Mouse (Mus musculus) ES-CJ7 (cell line): Measurements from ENCODE around the gene Klf2.

Experiments used
- DNase-seq: peaks from one replicate; pipeline ENCODE4 v3.0.0; 2011; ENCODE audit warnings: low read depth, low spot score

Klf2 gene

GRCm38 (mm10) chr8:72318801-72319322 is at the start of gene Klf2:
TSS of gene Klf2 (plus strand) at chr8:72319033.
- peak; percentile 99 for DNase-seq

DNA sequence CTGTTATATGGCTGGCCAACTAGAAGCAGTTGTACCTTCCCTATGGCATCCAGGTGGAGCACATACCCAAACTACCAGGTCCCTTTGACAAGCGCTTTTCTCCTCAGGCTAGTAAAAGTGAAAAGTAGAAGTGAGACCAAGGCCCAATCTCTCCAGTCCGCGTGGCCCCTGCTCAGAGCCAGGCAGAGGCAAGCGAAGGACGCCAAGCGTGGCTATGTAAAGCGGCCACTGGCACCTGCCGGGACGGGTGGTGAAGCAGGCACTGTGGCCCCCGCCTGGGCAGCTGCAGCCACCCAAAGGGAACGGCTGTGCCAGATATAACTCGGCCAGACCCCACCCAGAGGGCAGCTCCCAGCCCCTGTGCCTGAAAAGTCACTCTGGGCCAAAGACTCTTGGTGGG is 48.2 kb upstream of the Klf2 start:
- no peak for DNase-seq

DNA sequence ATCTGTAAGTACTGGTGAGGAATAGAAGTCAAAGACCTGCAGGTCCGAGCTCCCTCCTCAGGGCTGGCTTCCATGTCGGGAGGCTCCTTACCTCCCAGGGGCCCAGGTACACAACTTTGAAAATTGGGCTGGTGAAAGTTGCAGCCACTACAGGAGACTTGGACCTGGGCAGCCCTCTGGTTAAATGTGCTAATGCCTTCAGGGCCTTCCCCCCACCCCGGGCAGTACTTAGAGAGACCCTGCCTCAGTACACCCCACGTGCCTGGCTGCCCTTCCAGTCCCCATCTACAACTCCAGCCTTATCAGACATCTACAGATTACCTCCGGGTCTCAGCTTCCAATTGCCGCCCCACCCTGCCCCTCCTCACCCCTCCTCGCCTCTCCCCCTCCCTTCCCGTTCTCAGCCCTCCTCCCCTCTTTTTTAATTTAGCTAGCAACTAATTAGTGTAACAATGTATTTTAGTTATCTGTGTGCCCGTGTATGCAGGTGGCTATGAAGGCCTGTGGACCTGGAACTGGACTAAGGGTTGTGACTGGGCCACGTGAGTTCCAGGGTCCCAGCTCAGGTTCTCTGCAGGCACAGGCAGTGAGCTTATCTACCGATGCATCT is 47.7 kb upstream of the Klf2 start:
- peak; percentile 76 for DNase-seq

DNA sequence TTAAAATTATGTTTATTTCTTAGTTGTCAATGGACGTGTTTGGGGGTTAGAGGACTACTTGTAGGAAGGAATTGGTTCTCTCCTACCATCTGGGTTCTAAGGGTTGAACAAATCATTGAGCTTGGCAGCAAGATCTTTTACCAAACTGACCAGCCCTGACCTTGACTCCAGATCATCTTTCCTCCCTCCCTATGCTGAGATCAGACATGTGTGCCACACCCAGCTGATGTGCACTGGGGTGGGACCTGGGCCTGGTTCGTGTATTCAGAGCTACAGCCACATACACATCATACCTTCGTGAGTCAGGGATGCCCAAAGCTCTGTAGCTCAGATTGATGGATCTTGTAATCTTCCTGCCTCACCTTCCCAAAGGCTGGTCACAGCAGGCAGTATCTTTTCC is 47.1 kb upstream of the Klf2 start:
- peak; percentile 88 for DNase-seq

- peak; percentile 94 for DNase-seq
Observed at GRCm38 (mm10) chr8:72272361-72272760, 46.5 kb upstream of the Klf2 start.

DNA sequence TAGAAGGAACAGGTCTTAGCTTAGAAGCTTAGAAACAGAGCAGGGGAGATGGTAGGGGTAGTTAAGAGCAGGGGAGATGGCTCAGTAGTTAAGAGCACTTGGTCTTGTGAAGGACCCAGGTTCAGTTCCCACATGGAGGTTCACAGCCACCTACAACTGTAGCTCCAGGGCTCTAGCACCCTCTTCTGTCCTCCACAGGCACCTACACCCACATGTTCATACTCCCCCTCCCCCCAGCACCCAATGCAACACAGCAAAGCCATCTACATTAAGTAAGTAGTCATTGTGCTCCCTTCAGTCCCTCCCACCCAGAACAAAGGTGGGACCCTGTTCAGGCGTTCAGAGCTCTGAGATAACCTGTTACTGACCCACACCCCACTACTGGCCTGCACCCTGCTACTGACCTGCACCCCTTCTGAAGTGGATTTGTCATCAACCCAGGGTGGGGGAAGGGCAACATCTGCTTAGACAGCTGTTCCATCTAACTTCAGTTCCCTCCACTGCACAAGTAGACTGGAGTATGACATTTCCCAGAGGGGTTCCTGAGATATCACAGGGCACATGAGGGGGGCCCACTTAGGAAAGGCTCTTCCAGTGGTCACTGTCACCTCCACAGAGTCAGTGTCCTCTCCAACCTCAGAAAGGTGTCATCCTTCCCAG is 45.6 kb upstream of the Klf2 start:
- DNase-seq = peak; percentile 65

DNA sequence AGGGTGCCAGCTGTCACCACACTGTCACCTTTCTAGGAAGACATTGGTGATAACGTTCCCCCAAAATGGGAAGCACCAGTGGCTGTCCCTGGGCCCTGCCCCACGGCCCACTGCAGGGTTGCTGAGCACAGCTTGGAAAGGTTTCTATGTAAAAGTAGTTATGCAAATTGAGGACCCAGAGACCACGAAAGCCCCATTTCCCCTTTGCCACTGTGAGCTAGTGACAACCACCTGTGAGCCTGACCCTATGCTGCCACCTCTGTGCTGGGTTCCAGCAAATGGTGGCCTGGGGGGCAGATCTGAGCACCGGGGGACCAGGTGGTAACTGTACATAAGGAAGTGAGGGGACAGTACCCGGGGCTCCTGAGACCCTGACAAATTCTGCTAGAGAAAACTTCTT is 45.0 kb upstream of the Klf2 start:
- no peak for DNase-seq

GRCm38 (mm10) chr8:72277244-72277643 is 41.6 kb upstream of the Klf2 start:
- DNase-seq = no peak

- peak; percentile 43 for DNase-seq
Observed at GRCm38 (mm10) chr8:72279151-72279550, 39.7 kb upstream of the Klf2 start.

GRCm38 (mm10) chr8:72281634-72282033 is 37.2 kb upstream of the Klf2 start:
- DNase-seq = no peak

DNA sequence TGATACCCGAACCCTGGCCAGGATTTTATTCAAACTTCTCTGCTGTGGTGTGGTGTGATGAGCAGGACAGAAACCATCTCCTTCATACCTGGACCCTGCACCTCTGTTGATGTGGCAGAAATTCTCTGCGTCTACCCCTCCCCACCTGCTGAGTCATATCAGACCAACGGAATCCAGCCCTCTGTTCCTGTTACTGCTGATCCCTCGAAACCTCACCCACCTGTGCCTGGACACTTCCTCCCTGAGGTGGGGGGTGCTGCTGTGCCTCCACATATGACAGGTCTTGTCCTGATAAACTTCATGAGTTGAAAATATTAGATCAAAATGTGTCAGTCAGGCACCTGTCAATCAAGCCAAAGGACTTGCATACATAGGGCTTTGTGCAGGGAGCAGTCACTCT is 33.5 kb upstream of the Klf2 start:
- no peak for DNase-seq

GRCm38 (mm10) chr8:72289051-72289450 is 29.8 kb upstream of the Klf2 start:
- no peak for DNase-seq

DNA sequence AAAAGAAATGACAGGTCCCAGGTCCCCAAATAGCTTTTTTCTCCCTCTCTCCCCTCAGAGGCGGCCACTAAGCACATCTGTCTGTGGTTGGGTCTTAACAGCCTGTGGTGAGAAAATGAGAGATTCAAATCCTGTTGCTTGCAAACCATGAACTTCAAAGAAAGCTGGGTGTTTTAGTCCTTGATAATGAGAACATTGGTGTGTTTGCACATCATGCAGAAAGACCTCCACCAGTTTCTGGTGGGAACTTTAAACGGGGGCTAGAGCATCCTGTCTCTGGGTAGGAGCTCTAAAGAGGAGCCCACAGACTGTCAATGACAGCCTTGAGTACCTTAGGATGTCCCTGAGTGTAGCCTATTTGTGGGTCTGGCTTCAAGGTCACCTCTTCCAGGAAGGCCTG is 27.7 kb upstream of the Klf2 start:
- DNase-seq = no peak

DNA sequence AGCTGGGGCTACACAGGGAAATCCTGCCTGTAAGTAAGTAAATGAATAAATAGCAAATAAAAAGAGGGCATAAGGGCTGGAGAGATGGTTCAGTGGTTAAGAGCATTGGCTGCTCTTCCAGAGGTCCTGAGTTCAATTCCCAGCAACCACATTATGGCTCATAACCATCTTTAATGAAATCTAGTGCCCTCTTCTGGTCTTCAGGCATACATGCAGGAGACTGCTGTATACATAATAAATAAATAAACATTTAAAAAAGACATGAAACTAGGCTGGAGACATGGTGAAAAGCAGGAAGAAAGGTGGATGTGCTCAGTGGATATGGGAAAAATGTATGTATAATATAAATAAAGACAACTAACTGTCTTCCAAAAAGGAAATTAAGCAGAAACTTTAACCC is 25.5 kb upstream of the Klf2 start:
- DNase-seq = no peak

DNA sequence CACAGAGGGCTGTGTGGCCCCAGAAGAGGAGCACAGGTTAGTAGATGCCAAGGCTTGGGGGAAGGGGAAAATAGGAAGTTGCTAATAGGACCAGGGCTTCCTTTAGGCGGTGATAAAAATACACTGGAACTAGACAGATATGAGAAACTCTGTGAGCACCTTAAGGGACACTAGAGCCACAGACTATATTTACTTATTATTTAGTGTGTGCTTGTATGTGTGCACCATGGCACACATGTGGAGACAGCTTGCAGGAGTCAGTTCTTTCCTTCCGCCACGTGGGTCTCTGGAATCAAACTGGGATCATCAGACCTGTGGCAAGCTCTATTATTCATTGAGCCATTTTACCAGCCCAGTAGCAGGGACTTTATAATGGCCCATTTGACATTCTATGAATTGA is 23.7 kb upstream of the Klf2 start:
- DNase-seq = no peak

GRCm38 (mm10) chr8:72295679-72296078 is 23.2 kb upstream of the Klf2 start:
- no peak for DNase-seq

- DNase-seq = no peak
Observed at GRCm38 (mm10) chr8:72296561-72296960, 22.3 kb upstream of the Klf2 start.

DNA sequence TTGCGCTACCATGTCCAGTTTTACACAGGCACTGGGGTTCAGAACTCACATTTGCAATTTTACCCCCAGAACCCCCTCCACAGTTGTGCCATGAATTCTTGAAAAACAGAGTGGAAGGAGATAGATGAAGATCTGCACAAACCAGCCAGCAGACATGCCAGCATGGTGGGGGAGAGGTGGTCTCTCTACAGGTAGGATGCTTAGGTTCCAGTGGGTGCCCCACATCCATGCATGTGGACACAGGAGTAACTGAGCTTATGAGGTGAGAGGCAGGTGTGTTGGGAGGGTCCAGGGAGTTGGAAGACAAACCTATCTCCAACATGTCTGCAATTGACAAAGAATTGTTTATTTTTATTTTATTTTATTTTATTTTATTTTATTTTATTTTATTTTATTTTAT is 19.9 kb upstream of the Klf2 start:
- no peak for DNase-seq

- no peak for DNase-seq
Observed at GRCm38 (mm10) chr8:72300654-72301400, 18.0 kb upstream of the Klf2 start.

DNA sequence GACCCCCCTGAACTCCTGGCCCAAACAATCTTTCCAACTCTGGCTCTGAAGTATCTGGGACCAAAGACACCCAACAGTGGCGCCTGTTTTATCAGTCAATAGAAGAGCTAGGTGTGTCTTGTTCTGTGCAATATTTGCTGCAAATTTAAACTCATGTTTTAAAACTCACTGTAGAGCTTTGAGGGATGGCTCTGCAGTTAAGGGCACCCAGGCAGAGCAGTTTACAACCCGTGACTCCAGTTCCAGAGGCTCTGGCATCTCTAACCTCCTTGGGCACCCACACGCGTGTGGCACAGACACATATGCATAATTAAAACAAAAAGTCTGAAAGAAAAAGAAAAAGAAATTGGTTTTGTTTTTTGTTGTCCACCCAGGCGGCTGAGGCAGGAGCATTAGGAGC is 17.3 kb upstream of the Klf2 start:
- DNase-seq = no peak

DNA sequence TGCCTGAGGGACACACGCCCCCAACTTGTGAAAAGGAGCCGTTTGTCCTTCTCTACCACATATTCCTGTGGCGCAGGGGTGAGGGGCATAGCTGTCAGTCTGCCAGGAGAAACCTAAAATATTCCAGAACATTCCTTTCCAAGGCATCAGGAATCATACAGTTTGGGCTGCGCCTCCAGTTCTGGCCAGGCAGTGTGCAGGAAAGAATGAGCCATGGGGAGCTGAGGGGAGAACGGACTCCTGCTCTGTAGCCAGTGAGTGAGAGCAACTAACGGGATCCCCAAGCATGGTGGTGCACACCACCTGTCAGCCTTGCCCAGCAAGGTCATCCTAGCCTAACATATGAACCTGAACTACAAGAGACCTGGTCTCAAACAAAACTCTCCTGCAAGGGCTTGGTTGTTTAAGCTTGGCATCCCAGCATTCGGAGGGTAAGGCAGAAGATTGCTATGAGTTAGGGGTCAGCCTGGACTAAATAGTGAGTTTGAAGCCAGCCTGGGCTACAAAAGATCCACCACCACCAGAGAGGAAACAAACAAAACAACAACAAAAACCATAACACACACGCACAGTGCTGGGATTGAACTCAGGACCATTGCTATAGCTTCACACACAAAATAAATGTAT is 15.7 kb upstream of the Klf2 start:
- no peak for DNase-seq

- no peak for DNase-seq
Observed at GRCm38 (mm10) chr8:72303633-72304032, 15.2 kb upstream of the Klf2 start.
